Mouse (Mus musculus) neural tube, embryonic 13.5 days (tissue): Measurements from ENCODE around the gene Coro1b. TPM values are rescaled to one million over a fixed set of nuclear protein-coding genes. Genes with fewer than 3 reads are reported as not detected.

ENCODE experiments used
- ATAC-seq: fragments of 200-750 bp; cut with Nextera tagmentation; 2 replicates; pipeline ENCODE4 v1.8.0; 2017; ENCODE audit warnings: low read depth, mild to moderate bottlenecking, moderate TSS enrichment, moderate library complexity
- H3K27ac ChIP-seq: fragments of 300-500 bp; sonication (generic); replicated peaks from 2 replicates; pipeline ENCODE4 v1.5.1; 2015; ENCODE audit warnings: moderate library complexity, mild to moderate bottlenecking, inconsistent platforms
- H3K27me3 ChIP-seq: fragments of 300-500 bp; sonication (generic); 2 replicates; pipeline ENCODE4 v1.6.1; 2015; ENCODE audit warnings: mild to moderate bottlenecking, inconsistent platforms
- H3K36me3 ChIP-seq: fragments of 300-500 bp; sonication (generic); 2 replicates; pipeline ENCODE4 v1.6.1; 2015; ENCODE audit warnings: mild to moderate bottlenecking, inconsistent platforms
- H3K4me1 ChIP-seq: fragments of 300-500 bp; sonication (generic); replicated peaks from 2 replicates; pipeline ENCODE4 v1.6.1; 2015; ENCODE audit warnings: inconsistent platforms
- H3K4me2 ChIP-seq: fragments of 300-500 bp; sonication (generic); 2 replicates; pipeline ENCODE4 v1.6.1; 2015; ENCODE audit warnings: inconsistent platforms, mild to moderate bottlenecking, moderate library complexity
- H3K4me3 ChIP-seq: fragments of 300-500 bp; sonication (generic); 2 replicates; pipeline ENCODE4 v1.5.1; 2015; ENCODE audit warnings: mild to moderate bottlenecking, inconsistent platforms
- H3K9ac ChIP-seq: fragments of 300-500 bp; sonication (generic); 2 replicates; pipeline ENCODE4 v1.6.1; 2015; ENCODE audit warnings: moderate library complexity, mild to moderate bottlenecking, inconsistent platforms
- H3K9me3 ChIP-seq: fragments of 300-500 bp; sonication (generic); 2 replicates; pipeline ENCODE4 v1.6.1; 2016; ENCODE audit warnings: inconsistent platforms
- WGBS: fragments of 180-500 bp; shearing (Covaris S2); methylation state at CpG from one replicate; pipeline ENCODE4 v1.1.7; 2015; 5-methylcytosine and 5-hydroxymethylcytosine counted together
- polyA plus RNA-seq: library from polyadenylated mRNA; unstranded; fragments of >200 nt; fragmentation: Nextera tagmentation; extraction: Ambion mirVana; gene quantifications from 2 replicates; pipeline ENCODE4 v1.2.1, GENCODE M21; 2015

Coro1b gene
- polyA plus RNA-seq, 1 experiment from 2014 or later: 119 TPM

DNA sequence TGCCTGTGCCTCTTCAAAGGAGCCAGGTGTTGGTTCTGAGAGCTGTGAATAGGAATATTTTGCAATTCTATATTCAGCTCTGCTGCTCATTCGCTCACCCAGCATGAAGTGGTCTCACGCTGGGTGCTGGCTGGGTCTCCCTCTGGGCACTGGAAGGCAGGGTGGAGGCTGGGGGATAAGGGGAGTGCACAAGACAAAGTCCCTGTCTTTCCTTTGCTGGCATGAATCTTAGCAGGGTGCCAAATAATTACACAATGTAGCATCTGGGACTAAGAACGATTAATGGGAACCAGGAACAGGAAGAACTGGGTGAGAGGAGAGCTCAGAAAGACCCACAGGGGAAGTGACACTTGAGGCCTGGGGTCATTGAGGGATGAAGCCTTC lies 1.4 kb upstream of the Coro1b start:
- H3K9ac ChIP-seq: 0 out of 2 replicates have a peak overlapping the region, but pooled peaks have one; percentile 94
- H3K9me3 ChIP-seq: no peaks in the 10 kb centered on the region
- H3K36me3 ChIP-seq: peaks cover 20% of the 10 kb centered on the region
- no peak for ATAC-seq
- 63% methylated on average over 3 of the region's 3 CpGs for WGBS
- no peaks in the 10 kb centered on the region for H3K27me3 ChIP-seq
- peaks cover 23% of the 10 kb centered on the region for H3K4me1 ChIP-seq
- no peak overlapping the region for H3K4me2 ChIP-seq
- no peak overlapping the region for H3K4me3 ChIP-seq
- H3K27ac ChIP-seq: no peak overlapping the region

DNA sequence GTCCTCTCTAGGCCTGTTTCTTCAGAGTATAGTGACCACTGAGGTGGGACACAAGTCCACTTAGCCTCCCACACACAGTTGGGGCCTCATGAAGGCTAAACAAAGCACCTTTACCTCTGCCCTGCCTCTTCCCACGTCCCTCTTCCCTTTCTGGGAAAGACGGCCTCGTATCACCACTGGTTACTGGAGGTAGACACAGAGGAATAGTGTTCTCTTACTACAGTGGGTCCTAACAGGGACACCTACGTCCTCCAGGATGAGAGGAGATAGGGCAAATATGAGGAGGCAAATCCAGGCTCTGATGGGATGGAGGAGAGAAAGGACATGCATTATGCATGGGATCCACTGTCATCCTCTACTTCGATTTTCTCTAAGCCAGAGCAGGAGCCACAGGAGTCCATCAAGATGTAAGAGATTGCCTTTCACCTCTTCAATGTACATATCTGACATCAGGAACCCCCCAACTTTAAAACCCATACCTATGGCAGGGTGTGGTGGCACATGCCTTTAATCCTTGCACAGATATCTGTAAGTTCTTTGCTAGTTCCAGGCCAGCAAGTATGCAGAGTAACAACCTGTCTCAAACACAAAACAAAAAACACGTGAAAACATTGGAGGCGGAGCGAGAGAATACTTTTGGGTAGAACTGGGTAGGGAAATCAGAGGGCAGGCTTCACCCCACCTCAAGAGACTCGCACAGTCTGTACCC lies 483 bp upstream of the Coro1b start:
- peaks cover 23% of the 10 kb centered on the region for H3K4me1 ChIP-seq
- ATAC-seq: peak; percentile 9
- WGBS: 34% methylated on average over 9 of the region's 9 CpGs
- no peaks in the 10 kb centered on the region for H3K9me3 ChIP-seq
- H3K9ac ChIP-seq: peak overlapping the region; percentile 94
- H3K36me3 ChIP-seq: peaks cover 29% of the 10 kb centered on the region
- H3K4me3 ChIP-seq: peak overlapping the region; percentile 91
- peak overlapping the region; percentile 77; the same call in 1 of the 2 replicates for H3K27ac ChIP-seq
- H3K27me3 ChIP-seq: no peaks in the 10 kb centered on the region
- peak overlapping the region; percentile 94 for H3K4me2 ChIP-seq

DNA sequence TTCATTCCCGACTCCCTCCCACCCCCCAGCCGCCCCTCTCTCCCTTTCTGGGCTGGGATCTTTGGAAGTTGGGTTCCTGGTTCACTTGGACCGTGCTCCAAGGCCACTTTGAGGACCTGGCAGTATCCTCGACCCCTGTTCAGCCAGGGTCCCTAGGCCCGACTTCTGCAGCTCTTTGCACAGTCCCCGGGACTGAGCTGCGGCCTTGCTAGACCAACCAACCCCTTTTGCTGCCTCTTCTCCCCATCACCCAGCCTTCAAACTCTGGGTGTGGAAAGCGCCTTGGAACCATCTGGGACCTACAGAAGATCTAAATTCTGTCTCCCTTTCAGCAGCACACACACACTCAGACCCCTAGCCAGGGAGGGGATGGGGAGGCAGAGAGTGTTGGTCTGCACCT lies 400 bp downstream of the Coro1b start:
- 7% methylated on average over 8 of the region's 8 CpGs for WGBS
- Histone ChIP-seq H3K9ac (peak overlapping the region; percentile 94), H3K9me3 (no peaks in the 10 kb centered on the region), H3K27me3 (no peaks in the 10 kb centered on the region), H3K4me3 (peak overlapping the region; percentile 91), H3K36me3 (peaks cover 37% of the 10 kb centered on the region), H3K27ac (peak overlapping the region; percentile 77), H3K4me2 (peak overlapping the region; percentile 94), H3K4me1 (peaks cover 23% of the 10 kb centered on the region)
- peak; percentile 5 for ATAC-seq

DNA sequence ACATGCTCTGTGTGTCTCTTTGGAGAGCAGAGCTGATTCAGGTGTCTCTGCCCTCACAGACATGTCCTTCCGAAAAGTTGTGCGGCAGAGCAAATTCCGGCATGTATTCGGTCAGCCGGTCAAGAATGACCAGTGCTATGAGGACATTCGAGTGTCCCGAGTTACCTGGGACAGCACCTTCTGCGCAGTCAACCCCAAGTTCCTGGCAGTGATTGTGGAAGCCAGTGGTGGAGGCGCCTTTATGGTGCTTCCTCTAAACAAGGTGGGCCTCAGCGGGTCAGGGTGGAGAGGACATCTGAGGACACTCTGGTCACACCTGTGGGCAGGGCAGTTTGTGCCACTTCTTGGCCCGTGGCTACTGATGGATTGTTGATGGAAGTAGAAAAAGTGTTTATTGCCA lies 864 bp downstream of the Coro1b start:
- H3K27me3 ChIP-seq: no peaks in the 10 kb centered on the region
- peak overlapping the region; percentile 94 for H3K4me2 ChIP-seq
- peak overlapping the region; percentile 94 for H3K9ac ChIP-seq
- H3K36me3 ChIP-seq: peaks cover 40% of the 10 kb centered on the region
- no peaks in the 10 kb centered on the region for H3K9me3 ChIP-seq
- H3K4me3 ChIP-seq: peak overlapping the region; percentile 91
- peaks cover 23% of the 10 kb centered on the region for H3K4me1 ChIP-seq
- H3K27ac ChIP-seq: no peak overlapping the region
- WGBS: 89% methylated on average over 11 of the region's 11 CpGs
- no peak for ATAC-seq

DNA sequence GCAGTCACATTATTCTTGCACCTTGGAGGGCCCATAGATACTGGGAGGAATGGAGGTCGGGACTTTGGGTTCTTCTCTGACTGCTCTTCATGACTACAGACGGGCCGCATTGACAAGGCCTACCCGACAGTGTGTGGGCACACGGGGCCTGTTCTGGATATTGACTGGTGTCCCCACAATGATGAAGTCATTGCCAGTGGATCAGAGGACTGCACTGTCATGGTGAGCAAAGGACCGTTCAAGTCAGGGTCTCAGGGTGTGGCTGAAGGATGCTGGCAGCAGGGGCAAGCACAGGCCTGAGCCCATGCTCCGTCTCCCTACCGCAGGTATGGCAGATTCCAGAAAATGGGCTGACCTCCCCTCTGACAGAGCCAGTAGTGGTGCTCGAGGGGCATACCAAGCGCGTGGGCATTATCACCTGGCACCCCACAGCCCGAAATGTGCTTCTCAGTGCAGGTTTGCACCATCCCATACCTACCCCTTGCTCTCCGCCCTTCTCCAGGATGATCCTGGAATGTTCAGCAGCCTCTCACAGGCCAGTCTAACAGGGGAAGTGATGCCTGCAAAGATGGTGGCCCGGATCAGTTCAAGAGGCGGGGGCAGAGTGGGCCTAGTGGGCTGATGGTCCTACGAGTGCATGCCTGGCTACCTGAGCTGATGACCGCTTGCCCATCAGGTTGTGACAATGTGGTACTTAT lies 1.5 kb downstream of the Coro1b start:
- Histone ChIP-seq H3K9me3 (no peaks in the 10 kb centered on the region), H3K4me3 (peak overlapping the region; percentile 91), H3K27me3 (no peaks in the 10 kb centered on the region), H3K27ac (no peak overlapping the region), H3K9ac (peak overlapping the region; percentile 94), H3K4me1 (peaks cover 25% of the 10 kb centered on the region), H3K4me2 (peak overlapping the region; percentile 94), H3K36me3 (peaks cover 40% of the 10 kb centered on the region)
- 94% methylated on average over 17 of the region's 17 CpGs for WGBS
- ATAC-seq: no peak

DNA sequence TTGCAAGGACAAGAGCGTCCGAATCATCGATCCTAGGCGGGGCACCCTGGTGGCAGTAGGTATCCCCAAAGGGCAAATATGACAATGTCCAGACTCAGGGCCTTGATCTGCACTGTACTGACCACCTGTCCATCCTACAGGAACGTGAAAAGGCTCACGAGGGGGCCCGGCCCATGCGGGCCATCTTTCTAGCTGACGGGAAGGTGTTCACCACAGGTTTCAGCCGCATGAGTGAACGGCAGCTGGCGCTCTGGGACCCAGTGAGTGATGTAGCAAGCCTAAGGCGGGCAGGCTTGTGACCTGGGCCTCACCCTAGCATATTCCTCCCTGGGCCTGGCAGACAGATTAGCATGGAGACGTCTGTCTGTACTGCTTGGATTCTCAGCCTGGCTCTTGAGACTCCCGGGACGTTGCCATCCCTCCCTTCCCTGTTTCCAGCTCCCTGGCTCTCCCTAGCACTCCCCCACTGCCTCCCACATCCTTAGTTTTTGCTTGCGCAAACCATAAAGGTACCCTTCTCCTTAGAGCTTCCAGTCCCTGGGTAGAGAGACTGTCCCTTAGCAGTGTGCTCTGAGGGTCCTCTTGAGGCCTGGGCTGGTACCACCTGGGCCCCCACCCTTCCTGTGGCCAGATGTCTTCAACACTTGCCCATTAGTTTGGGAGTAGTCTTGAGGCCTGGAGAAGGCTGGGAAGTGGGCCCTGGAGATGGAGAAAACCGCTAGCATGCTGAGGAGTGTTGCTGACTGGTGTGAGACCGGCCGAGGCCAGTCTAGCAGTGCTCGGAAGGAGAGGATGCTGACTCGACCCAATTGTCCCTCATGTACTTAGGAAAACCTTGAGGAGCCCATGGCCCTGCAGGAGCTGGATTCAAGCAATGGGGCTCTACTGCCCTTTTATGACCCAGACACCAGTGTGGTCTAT lies 2.4 kb downstream of the Coro1b start:
- H3K36me3 ChIP-seq: peaks cover 45% of the 10 kb centered on the region
- no peak overlapping the region for H3K4me3 ChIP-seq
- WGBS: 90% methylated on average over 22 of the region's 22 CpGs
- H3K9me3 ChIP-seq: no peaks in the 10 kb centered on the region
- no peak overlapping the region for H3K27ac ChIP-seq
- H3K4me2 ChIP-seq: no peak overlapping the region
- H3K4me1 ChIP-seq: peaks cover 32% of the 10 kb centered on the region
- no peak overlapping the region for H3K9ac ChIP-seq
- ATAC-seq: no peak
- no peaks in the 10 kb centered on the region for H3K27me3 ChIP-seq

DNA sequence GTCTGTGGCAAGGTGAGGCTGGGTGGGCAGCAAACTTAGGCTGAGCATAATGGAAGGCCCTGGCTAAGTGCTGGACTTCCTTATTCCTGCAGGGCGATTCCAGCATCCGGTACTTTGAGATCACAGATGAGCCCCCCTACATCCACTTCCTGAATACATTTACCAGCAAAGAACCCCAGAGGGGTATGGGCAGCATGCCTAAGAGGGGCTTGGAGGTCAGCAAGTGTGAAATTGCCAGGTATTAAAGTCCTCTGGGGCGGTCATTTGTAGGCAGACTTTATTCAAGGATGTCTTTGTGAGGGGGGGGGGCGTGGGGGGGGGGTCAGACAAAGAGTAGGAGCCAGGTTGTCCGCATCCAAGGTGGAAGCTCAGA lies 3.1 kb downstream of the Coro1b start:
- H3K9me3 ChIP-seq: no peaks in the 10 kb centered on the region
- no peak overlapping the region for H3K9ac ChIP-seq
- H3K27ac ChIP-seq: no peak overlapping the region
- no peak overlapping the region for H3K4me2 ChIP-seq
- ATAC-seq: no peak
- H3K4me1 ChIP-seq: peaks cover 36% of the 10 kb centered on the region
- peaks cover 51% of the 10 kb centered on the region for H3K36me3 ChIP-seq
- no peak overlapping the region for H3K4me3 ChIP-seq
- 90% methylated on average over 4 of the region's 5 CpGs for WGBS
- no peaks in the 10 kb centered on the region for H3K27me3 ChIP-seq

DNA sequence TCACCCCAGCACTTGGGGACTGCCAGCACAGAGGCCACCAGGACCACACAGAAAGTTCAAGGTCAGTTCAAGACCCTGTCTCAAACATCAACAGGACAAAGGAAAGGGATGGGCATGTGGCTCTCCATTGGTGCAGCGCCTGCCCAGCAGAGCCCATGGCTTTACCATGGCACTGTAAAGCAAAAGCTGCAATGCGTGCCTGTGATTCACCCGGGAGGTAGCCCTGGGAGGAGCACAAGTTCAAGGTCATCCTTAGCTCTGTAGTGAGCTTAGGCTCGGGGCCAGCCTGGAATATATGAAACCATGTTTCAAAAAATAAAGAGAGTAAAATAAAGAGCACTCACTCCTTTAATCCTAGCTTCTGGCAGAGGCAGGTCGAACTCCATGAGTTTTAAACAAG lies 3.5 kb downstream of the Coro1b start:
- Histone ChIP-seq H3K4me2 (no peak overlapping the region), H3K4me3 (no peak overlapping the region), H3K27me3 (no peaks in the 10 kb centered on the region), H3K4me1 (peaks cover 36% of the 10 kb centered on the region), H3K9me3 (no peaks in the 10 kb centered on the region), H3K9ac (no peak overlapping the region), H3K36me3 (peaks cover 55% of the 10 kb centered on the region), H3K27ac (no peak overlapping the region)
- no peak for ATAC-seq
- WGBS: 92% methylated on average over 5 of the region's 5 CpGs

DNA sequence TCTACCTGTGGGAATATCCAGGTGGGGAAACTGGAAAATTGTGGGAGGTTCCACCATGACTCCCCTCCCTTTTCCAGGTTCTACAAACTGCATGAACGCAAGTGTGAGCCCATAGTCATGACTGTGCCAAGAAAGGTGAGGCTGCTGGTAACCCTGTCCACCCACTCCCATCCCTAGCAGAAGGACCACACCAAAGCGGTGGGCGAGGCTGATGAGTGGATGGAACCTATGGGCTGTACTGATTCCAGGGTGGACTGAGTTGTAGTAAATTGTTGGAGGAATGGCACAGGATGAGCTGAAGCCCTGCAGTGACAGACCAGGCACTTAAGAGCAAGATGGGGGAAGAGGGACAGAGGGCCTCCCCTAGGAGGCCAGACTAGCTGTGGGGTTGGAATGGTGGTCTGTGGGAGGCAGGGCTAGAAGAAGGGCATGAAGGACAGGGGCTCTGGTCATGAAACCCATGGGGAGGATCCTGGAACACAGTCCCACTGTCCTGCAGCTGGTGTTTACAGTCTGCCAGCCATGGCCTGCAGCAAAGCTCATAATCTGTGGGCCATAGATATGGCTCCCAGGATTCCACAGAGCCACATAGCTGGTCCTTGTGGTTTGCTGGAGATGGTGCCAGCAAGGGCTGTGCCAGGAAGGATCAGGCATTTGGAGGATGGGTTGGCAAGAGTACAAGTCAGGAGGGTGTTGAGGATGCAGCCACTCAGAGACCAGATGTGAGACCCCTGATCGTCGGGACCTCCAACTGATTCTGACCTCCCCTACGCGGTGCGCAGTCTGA lies 4.2 kb downstream of the Coro1b start:
- H3K9ac ChIP-seq: no peak overlapping the region
- peaks cover 63% of the 10 kb centered on the region for H3K36me3 ChIP-seq
- ATAC-seq: no peak
- WGBS: 90% methylated on average over 8 of the region's 8 CpGs
- H3K27me3 ChIP-seq: no peaks in the 10 kb centered on the region
- H3K4me1 ChIP-seq: peaks cover 34% of the 10 kb centered on the region
- no peak overlapping the region for H3K27ac ChIP-seq
- H3K4me3 ChIP-seq: no peak overlapping the region
- no peaks in the 10 kb centered on the region for H3K9me3 ChIP-seq
- no peak overlapping the region for H3K4me2 ChIP-seq

DNA sequence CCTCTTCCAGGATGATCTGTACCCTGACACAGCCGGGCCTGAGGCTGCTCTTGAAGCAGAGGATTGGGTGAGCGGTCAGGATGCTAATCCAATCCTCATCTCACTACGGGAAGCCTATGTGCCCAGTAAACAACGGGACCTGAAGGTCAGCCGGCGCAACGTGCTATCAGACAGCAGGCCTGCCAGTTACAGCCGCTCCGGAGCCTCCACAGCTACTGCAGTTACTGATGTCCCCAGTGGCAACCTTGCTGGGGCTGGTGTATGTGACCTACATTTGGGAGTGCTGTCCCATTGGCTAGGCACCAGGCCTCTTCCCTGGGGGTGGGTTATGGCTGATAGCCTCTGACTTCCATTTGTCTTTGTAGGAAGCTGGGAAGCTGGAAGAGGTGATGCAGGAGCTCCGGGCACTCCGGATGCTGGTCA lies 4.8 kb downstream of the Coro1b start, which contains the start of gene Ptprcap:
Ptprcap (plus strand) TSS at position 373 of the 423 bp plus-strand sequence.
- Histone ChIP-seq H3K27me3 (no peaks in the 10 kb centered on the region), H3K4me1 (peaks cover 28% of the 10 kb centered on the region), H3K36me3 (peaks cover 69% of the 10 kb centered on the region), H3K4me3 (no peak within 1 kb of the TSS), H3K4me2 (no peak within 1 kb of the TSS), H3K9ac (no peak within 1 kb of the TSS), H3K27ac (no peak within 1 kb of the TSS), H3K9me3 (no peaks in the 10 kb centered on the region)
- ATAC-seq: no peak
- WGBS: 80% methylated on average over 11 of the region's 11 CpGs

DNA sequence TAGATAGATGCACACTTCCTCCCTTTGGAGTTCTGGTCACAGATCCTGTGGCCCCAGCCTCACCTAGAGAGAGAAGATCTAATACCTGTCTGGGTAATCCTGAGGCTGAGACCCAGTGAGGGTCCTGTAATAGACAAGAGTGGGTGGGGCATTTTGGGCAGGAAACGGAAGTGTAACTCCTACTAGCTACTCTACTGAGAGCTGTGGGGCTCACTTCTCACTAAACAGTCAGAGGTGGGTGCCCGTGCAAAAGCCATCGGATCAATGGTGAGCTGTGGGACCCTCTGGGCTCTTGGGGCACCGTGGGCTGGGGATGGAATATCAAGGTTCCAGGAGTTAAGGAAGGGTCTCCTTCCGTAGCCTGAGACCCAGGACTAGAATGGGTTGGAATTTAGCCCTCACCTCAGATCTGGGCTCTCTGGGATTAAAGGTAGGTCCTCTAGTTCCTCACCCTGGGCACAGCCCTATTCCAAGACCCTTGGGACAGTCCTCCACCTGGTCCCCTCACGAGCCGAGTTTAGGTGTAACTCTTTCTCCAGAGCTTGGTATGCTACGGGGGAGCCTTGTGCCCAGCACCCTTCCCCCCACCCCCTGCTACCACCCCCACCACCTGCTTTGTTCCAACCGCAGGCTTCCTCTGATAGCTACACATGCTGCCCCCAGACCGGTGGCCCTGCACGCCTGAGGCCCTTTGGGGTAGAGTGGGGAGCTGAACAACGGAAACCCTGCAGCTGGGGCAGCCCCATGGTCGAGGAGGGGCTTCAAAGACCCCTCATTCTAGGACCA lies 6.2 kb downstream of the Coro1b start:
- no peak for ATAC-seq
- Histone ChIP-seq H3K4me3 (no peak overlapping the region), H3K9me3 (no peaks in the 10 kb centered on the region), H3K4me2 (no peak overlapping the region), H3K36me3 (peaks cover 83% of the 10 kb centered on the region), H3K9ac (no peak overlapping the region), H3K27me3 (no peaks in the 10 kb centered on the region), H3K4me1 (peaks cover 19% of the 10 kb centered on the region), H3K27ac (no peak overlapping the region)
- 82% methylated on average over 13 of the region's 13 CpGs for WGBS
